Mouse (Mus musculus): ENCODE data around the gene Hist1h3e. TPM values are rescaled to one million over a fixed set of nuclear protein-coding genes. Genes with fewer than 3 reads are reported as not detected.

The Hist1h3e gene
- polyA plus RNA-seq, 2 experiments, result 5.1 to 25.4 TPM

- H3K27ac ChIP-seq, result no peak overlapping the region
- H3K9ac ChIP-seq (replicated peaks), result no peak overlapping the region
- ATAC-seq (ENCODE audit: insufficient read depth) (no peak), DNase-seq (ENCODE audit: low read depth in 3 of 3, low spot score in 3 of 3) (no peak)
- no peak overlapping the region for H3K4me2 ChIP-seq (ENCODE audit: low read depth)
- TF ChIP-seq EP300 (IDR thresholded peaks at IDR 0.05; ENCODE audit: low read depth), result no peak
- no peak for TF ChIP-seq CTCF (IDR thresholded peaks at IDR 0.05; ENCODE audit: low read depth)
- no peaks in the 10 kb centered on the region for H3K9me3 ChIP-seq (ENCODE audit: control insufficient read depth, low read length)
- H3K27me3 ChIP-seq (ENCODE audit: control insufficient read depth, insufficient read depth, low read length), result no peaks in the 10 kb centered on the region
- 62% methylated on average over 5 of the region's 5 CpGs for WGBS (ENCODE audit: insufficient replicate concordance)
- peaks cover 0 to 18% of the 10 kb centered on the region in 2 experiments; a peak in 3 of 4 replicates for H3K4me1 ChIP-seq (replicated peaks; ENCODE audit: control insufficient read depth in 2 of 2, insufficient read depth in 2 of 2, low read length in 1 of 2)
- H3K36me3 ChIP-seq (replicated peaks; ENCODE audit: control insufficient read depth, insufficient read depth, low read depth), result no peaks in the 10 kb centered on the region
- H3K4me3 ChIP-seq (ENCODE audit: insufficient read depth in 1 of 2, low read depth in 2 of 2, low read length in 2 of 2), result no peak overlapping the region
Measured at GRCm38 (mm10) chr13:23515281-23515680, 46.9 kb downstream of the Hist1h3e start.

GRCm38 (mm10) chr13:23513517-23513916 lies 48.7 kb downstream of the Hist1h3e start:
- DNase-seq (ENCODE audit: low read depth in 3 of 3, low spot score in 3 of 3) (no peak), ATAC-seq (ENCODE audit: insufficient read depth) (no peak)
- Histone ChIP-seq H3K9ac (replicated peaks) (no peak overlapping the region), H3K36me3 (replicated peaks; ENCODE audit: control insufficient read depth, insufficient read depth, low read depth) (no peaks in the 10 kb centered on the region), H3K4me2 (ENCODE audit: low read depth) (no peak overlapping the region), H3K9me3 (ENCODE audit: control insufficient read depth, low read length) (no peaks in the 10 kb centered on the region), H3K4me3 (ENCODE audit: insufficient read depth in 1 of 2, low read depth in 2 of 2, low read length in 2 of 2) (no peak overlapping the region), H3K27ac (no peak overlapping the region), H3K27me3 (ENCODE audit: control insufficient read depth, insufficient read depth, low read length) (no peaks in the 10 kb centered on the region), H3K4me1 (replicated peaks; ENCODE audit: control insufficient read depth in 2 of 2, insufficient read depth in 2 of 2, low read length in 1 of 2) (peaks cover 0 to 10% of the 10 kb centered on the region in 2 experiments; a peak in 2 of 4 replicates)
- WGBS (ENCODE audit: insufficient replicate concordance), result 81% methylated on average over 1 of the region's 1 CpGs
- TF ChIP-seq CTCF (IDR thresholded peaks at IDR 0.05; ENCODE audit: low read depth) (no peak), EP300 (IDR thresholded peaks at IDR 0.05; ENCODE audit: low read depth) (no peak)

Small RNA genes lying within 50 kb of the gene (microRNA-seq; reads per million reads assigned to microRNA genes)
- gene Gm44297 (not detected), gene Gm44359 (not detected), gene Gm44394 (not detected), gene n-TStga1 (6.3 reads per million, percentile 13 among the genes with 10 or more reads in this experiment)

Other genes with a start within 250 kb of the Hist1h3e start
Only the 30 nearest of the 35 such genes appear.
- 3.0 and 5.4 TPM in 2 replicates for gene Zfp322a, start 193.2 kb downstream of the Hist1h3e start, polyA plus RNA-seq (2012; rRNA removed)
- gene Zfp322a, start 193.2 kb downstream of the Hist1h3e start, polyA plus RNA-seq (2014; fragmentation: Nextera tagmentation; extraction: Ambion mirVana), result 11.9 and 12.5 TPM in 2 replicates
- 2.4 and 4.0 TPM in 2 replicates for gene Abt1, start 138.5 kb downstream of the Hist1h3e start, polyA plus RNA-seq (2012; rRNA removed)
- 5.2 and 5.3 TPM in 2 replicates for gene Abt1, start 138.5 kb downstream of the Hist1h3e start, polyA plus RNA-seq (2014; fragmentation: Nextera tagmentation; extraction: Ambion mirVana)
- gene Btn1a1, start 96.5 kb downstream of the Hist1h3e start, polyA plus RNA-seq (2012; rRNA removed), result 1.5 and 2.1 TPM in 2 replicates
- gene Btn1a1, start 96.5 kb downstream of the Hist1h3e start, polyA plus RNA-seq (2014; fragmentation: Nextera tagmentation; extraction: Ambion mirVana), result 1.5 and 1.8 TPM in 2 replicates
- 0.01 TPM in 1 of 2 replicates, not detected in the other for gene Btn2a2, start 73.5 kb downstream of the Hist1h3e start, polyA plus RNA-seq (2012; rRNA removed)
- not detected in 2 replicates for gene Btn2a2, start 73.5 kb downstream of the Hist1h3e start, polyA plus RNA-seq (2014; fragmentation: Nextera tagmentation; extraction: Ambion mirVana)
- 8.6 and 24.1 TPM in 2 replicates for gene Hist1h4h, start 31.3 kb downstream of the Hist1h3e start, polyA plus RNA-seq (2012; rRNA removed)
- 5.3 and 6.1 TPM in 2 replicates for gene Hist1h4h, start 31.3 kb downstream of the Hist1h3e start, polyA plus RNA-seq (2014; fragmentation: Nextera tagmentation; extraction: Ambion mirVana)
- 375 and 609 TPM in 2 replicates for gene Hist1h2af, start 28.5 kb downstream of the Hist1h3e start, polyA plus RNA-seq (2012; rRNA removed)
- gene Hist1h2af, start 28.5 kb downstream of the Hist1h3e start, polyA plus RNA-seq (2014; fragmentation: Nextera tagmentation; extraction: Ambion mirVana), result 14.2 and 17.4 TPM in 2 replicates
- gene Hist1h3g, start 26.9 kb downstream of the Hist1h3e start, polyA plus RNA-seq (2012; rRNA removed), result 48.1 and 52.5 TPM in 2 replicates
- gene Hist1h3g, start 26.9 kb downstream of the Hist1h3e start, polyA plus RNA-seq (2014; fragmentation: Nextera tagmentation; extraction: Ambion mirVana), result 8.6 and 9.6 TPM in 2 replicates
- 6.7 and 8.7 TPM in 2 replicates for gene Hist1h2bh, start 19.0 kb downstream of the Hist1h3e start, polyA plus RNA-seq (2012; rRNA removed)
- 1.2 and 1.4 TPM in 2 replicates for gene Hist1h2bh, start 19.0 kb downstream of the Hist1h3e start, polyA plus RNA-seq (2014; fragmentation: Nextera tagmentation; extraction: Ambion mirVana)
- 5.1 and 13.6 TPM in 2 replicates for gene Hist1h3f, start 18.3 kb downstream of the Hist1h3e start, polyA plus RNA-seq (2012; rRNA removed)
- 1.00 and 1.1 TPM in 2 replicates for gene Hist1h3f, start 18.3 kb downstream of the Hist1h3e start, polyA plus RNA-seq (2014; fragmentation: Nextera tagmentation; extraction: Ambion mirVana)
- 4.9 and 17.8 TPM in 2 replicates for gene Hist1h4f, start 10.7 kb downstream of the Hist1h3e start, polyA plus RNA-seq (2012; rRNA removed)
- gene Hist1h4f, start 10.7 kb downstream of the Hist1h3e start, polyA plus RNA-seq (2014; fragmentation: Nextera tagmentation; extraction: Ambion mirVana), result 0.75 and 1.6 TPM in 2 replicates
- 0.54 and 0.70 TPM in 2 replicates for gene Hist1h1d, start 9.1 kb downstream of the Hist1h3e start, polyA plus RNA-seq (2012; rRNA removed)
- 1.2 and 1.6 TPM in 2 replicates for gene Hist1h1d, start 9.1 kb downstream of the Hist1h3e start, polyA plus RNA-seq (2014; fragmentation: Nextera tagmentation; extraction: Ambion mirVana)
- 10.8 and 14.3 TPM in 2 replicates for gene Hist1h2ae, start 8.9 kb upstream of the Hist1h3e start, polyA plus RNA-seq (2012; rRNA removed)
- gene Hist1h2ae, start 8.9 kb upstream of the Hist1h3e start, polyA plus RNA-seq (2014; fragmentation: Nextera tagmentation; extraction: Ambion mirVana), result 150 and 151 TPM in 2 replicates
- gene Hist1h2bg, start 9.0 kb upstream of the Hist1h3e start, polyA plus RNA-seq (2012; rRNA removed), result 42.1 and 55.9 TPM in 2 replicates
- 6.9 and 10.2 TPM in 2 replicates for gene Hist1h2bg, start 9.0 kb upstream of the Hist1h3e start, polyA plus RNA-seq (2014; fragmentation: Nextera tagmentation; extraction: Ambion mirVana)
- gene Hist1h2bf, start 11.8 kb upstream of the Hist1h3e start, polyA plus RNA-seq (2012; rRNA removed), result 15.9 and 35.2 TPM in 2 replicates
- gene Hist1h2bf, start 11.8 kb upstream of the Hist1h3e start, polyA plus RNA-seq (2014; fragmentation: Nextera tagmentation; extraction: Ambion mirVana), result 3.4 and 4.4 TPM in 2 replicates
- 10.4 and 25.5 TPM in 2 replicates for gene Hist1h2ad, start 12.0 kb upstream of the Hist1h3e start, polyA plus RNA-seq (2012; rRNA removed)
- gene Hist1h2ad, start 12.0 kb upstream of the Hist1h3e start, polyA plus RNA-seq (2014; fragmentation: Nextera tagmentation; extraction: Ambion mirVana), result 4.7 and 5.1 TPM in 2 replicates
- gene Hist1h3d, start 13.4 kb upstream of the Hist1h3e start, polyA plus RNA-seq (2012; rRNA removed), result 20.4 and 27.3 TPM in 2 replicates
- 7.1 and 7.2 TPM in 2 replicates for gene Hist1h3d, start 13.4 kb upstream of the Hist1h3e start, polyA plus RNA-seq (2014; fragmentation: Nextera tagmentation; extraction: Ambion mirVana)
- 8.6 and 12.8 TPM in 2 replicates for gene Hist1h4d, start 19.2 kb upstream of the Hist1h3e start, polyA plus RNA-seq (2012; rRNA removed)
- gene Hist1h4d, start 19.2 kb upstream of the Hist1h3e start, polyA plus RNA-seq (2014; fragmentation: Nextera tagmentation; extraction: Ambion mirVana), result 152 and 155 TPM in 2 replicates
- gene Hist1h2be, start 58.8 kb upstream of the Hist1h3e start, polyA plus RNA-seq (2012; rRNA removed), result 2.8 and 3.3 TPM in 2 replicates
- 0.95 and 1.3 TPM in 2 replicates for gene Hist1h2be, start 58.8 kb upstream of the Hist1h3e start, polyA plus RNA-seq (2014; fragmentation: Nextera tagmentation; extraction: Ambion mirVana)
- gene Hist1h1e, start 60.2 kb upstream of the Hist1h3e start, polyA plus RNA-seq (2012; rRNA removed), result 6.3 and 8.0 TPM in 2 replicates
- gene Hist1h1e, start 60.2 kb upstream of the Hist1h3e start, polyA plus RNA-seq (2014; fragmentation: Nextera tagmentation; extraction: Ambion mirVana), result 23.1 and 24.4 TPM in 2 replicates
- 1.5 and 1.8 TPM in 2 replicates for gene Hist1h2ac, start 121.6 kb upstream of the Hist1h3e start, polyA plus RNA-seq (2012; rRNA removed)
- 1.1 and 1.3 TPM in 2 replicates for gene Hist1h2ac, start 121.6 kb upstream of the Hist1h3e start, polyA plus RNA-seq (2014; fragmentation: Nextera tagmentation; extraction: Ambion mirVana)
- 67.1 and 79.7 TPM in 2 replicates for gene Hist1h2bc, start 121.8 kb upstream of the Hist1h3e start, polyA plus RNA-seq (2012; rRNA removed)
- 104 and 106 TPM in 2 replicates for gene Hist1h2bc, start 121.8 kb upstream of the Hist1h3e start, polyA plus RNA-seq (2014; fragmentation: Nextera tagmentation; extraction: Ambion mirVana)
- gene Hist1h1t, start 133.4 kb upstream of the Hist1h3e start, polyA plus RNA-seq (2012; rRNA removed), result 0.13 TPM in 1 of 2 replicates, not detected in the other
- gene Hist1h1t, start 133.4 kb upstream of the Hist1h3e start, polyA plus RNA-seq (2014; fragmentation: Nextera tagmentation; extraction: Ambion mirVana), result not detected in 2 replicates
- 3.5 and 6.2 TPM in 2 replicates for gene Hist1h4c, start 136.1 kb upstream of the Hist1h3e start, polyA plus RNA-seq (2012; rRNA removed)
- gene Hist1h4c, start 136.1 kb upstream of the Hist1h3e start, polyA plus RNA-seq (2014; fragmentation: Nextera tagmentation; extraction: Ambion mirVana), result 8.5 and 10.1 TPM in 2 replicates
- 2.8 and 3.4 TPM in 2 replicates for gene Hfe, start 148.5 kb upstream of the Hist1h3e start, polyA plus RNA-seq (2012; rRNA removed)
- gene Hfe, start 148.5 kb upstream of the Hist1h3e start, polyA plus RNA-seq (2014; fragmentation: Nextera tagmentation; extraction: Ambion mirVana), result 10.8 and 12.2 TPM in 2 replicates
- 37.4 and 46.8 TPM in 2 replicates for gene Hist1h1c, start 176.4 kb upstream of the Hist1h3e start, polyA plus RNA-seq (2012; rRNA removed)
- 72.5 and 86.6 TPM in 2 replicates for gene Hist1h1c, start 176.4 kb upstream of the Hist1h3e start, polyA plus RNA-seq (2014; fragmentation: Nextera tagmentation; extraction: Ambion mirVana)
- 48.5 and 88.2 TPM in 2 replicates for gene Hist1h3c, start 183.2 kb upstream of the Hist1h3e start, polyA plus RNA-seq (2012; rRNA removed)
- 3.6 and 5.7 TPM in 2 replicates for gene Hist1h3c, start 183.2 kb upstream of the Hist1h3e start, polyA plus RNA-seq (2014; fragmentation: Nextera tagmentation; extraction: Ambion mirVana)
- gene Hist1h2bb, start 184.4 kb upstream of the Hist1h3e start, polyA plus RNA-seq (2012; rRNA removed), result 20.0 and 34.0 TPM in 2 replicates
- gene Hist1h2bb, start 184.4 kb upstream of the Hist1h3e start, polyA plus RNA-seq (2014; fragmentation: Nextera tagmentation; extraction: Ambion mirVana), result 2.6 and 3.5 TPM in 2 replicates
- 45.2 and 45.3 TPM in 2 replicates for gene Hist1h2ab, start 188.8 kb upstream of the Hist1h3e start, polyA plus RNA-seq (2012; rRNA removed)
- gene Hist1h2ab, start 188.8 kb upstream of the Hist1h3e start, polyA plus RNA-seq (2014; fragmentation: Nextera tagmentation; extraction: Ambion mirVana), result 70.4 and 74.8 TPM in 2 replicates
- 40.0 and 45.7 TPM in 2 replicates for gene Hist1h3b, start 189.9 kb upstream of the Hist1h3e start, polyA plus RNA-seq (2012; rRNA removed)
- 8.9 and 11.4 TPM in 2 replicates for gene Hist1h3b, start 189.9 kb upstream of the Hist1h3e start, polyA plus RNA-seq (2014; fragmentation: Nextera tagmentation; extraction: Ambion mirVana)
- 9.2 and 21.6 TPM in 2 replicates for gene Hist1h4b, start 194.6 kb upstream of the Hist1h3e start, polyA plus RNA-seq (2012; rRNA removed)
- gene Hist1h4b, start 194.6 kb upstream of the Hist1h3e start, polyA plus RNA-seq (2014; fragmentation: Nextera tagmentation; extraction: Ambion mirVana), result 4.5 and 5.1 TPM in 2 replicates